Mouse (Mus musculus) monocyte, adult 59 days (primary cell): ENCODE results near the gene Cd59b. TPM values are rescaled to one million over a fixed set of nuclear protein-coding genes. Genes with fewer than 3 reads are reported as not detected.

ENCODE experiments used
- total RNA-seq, 2 experiments: library from RNA; stranded (reverse); gene quantifications; one replicate each; pipeline ENCODE4 v1.2.4; 2023

Cd59b gene
- not detected for total RNA-seq

GRCm38 (mm10) chr2:104069704-104070185 lies at the start of gene Cd59b:
TSS of gene Cd59b (plus strand) at chr2:104069849.

GRCm38 (mm10) chr2:104027458-104028138 lies 42.1 kb upstream of the Cd59b start, which contains the start of gene Fbxo3:
TSS of gene Fbxo3 (plus strand) at chr2:104027721.

GRCm38 (mm10) chr2:104028139-104028723 lies 41.4 kb upstream of the Cd59b start, which contains the start of gene 4931422A03Rik:
TSS of gene 4931422A03Rik (minus strand) at chr2:104028361.

GRCm38 (mm10) chr2:104065526-104065925 lies 4.1 kb upstream of the Cd59b start, which contains the start of gene Gm10912:
TSS of gene Gm10912 (plus strand) at chr2:104065826.

GRCm38 (mm10) chr2:104068450-104068849 lies 1.2 kb upstream of the Cd59b start, which contains the start of gene Gm10799:
TSS of gene Gm10799 (minus strand) at chr2:104068550.

GRCm38 (mm10) chr2:104095741-104096213 lies 26.1 kb downstream of the Cd59b start, which contains the start of gene Cd59a:
TSS of gene Cd59a (plus strand) at chr2:104095801.

GRCm38 (mm10) chr2:104122505-104123378 lies 53.1 kb downstream of the Cd59b start, which contains the start of gene A930018P22Rik:
TSS of gene A930018P22Rik (plus strand) at chr2:104122769.

Other genes with a start within 250 kb of the Cd59b start
- gene Lmo2, start 111.9 kb upstream of the Cd59b start, total RNA-seq, result 10 to 100 TPM; 60.8 to 66.9 TPM
- gene Fbxo3, start 42.1 kb upstream of the Cd59b start, total RNA-seq, result 10 to 100 TPM; 26.5 to 26.7 TPM
- not detected for gene 4931422A03Rik, start 41.5 kb upstream of the Cd59b start, total RNA-seq
- not detected for gene Gm10912, start 4.0 kb upstream of the Cd59b start, total RNA-seq
- not detected for gene Gm10799, start 1.3 kb upstream of the Cd59b start, total RNA-seq
- gene Cd59a, start 26.0 kb downstream of the Cd59b start, total RNA-seq, result under 1 TPM; 0.43 to 0.86 TPM
- not detected for gene A930018P22Rik, start 52.9 kb downstream of the Cd59b start, total RNA-seq